Mouse (Mus musculus) ES-Bruce4 (cell line): ENCODE measurements around the gene Slc44a2.

ENCODE experiments used
- EP300 ChIP-seq: IDR thresholded peaks from 2 replicates; pipeline ENCODE4 v1.6.1; 2011; ENCODE audit warnings: low read depth, low read length; ENCODE audit not compliant: insufficient read depth
- POLR2A ChIP-seq: IDR thresholded peaks from one replicate; pipeline ENCODE4 v1.8.1; 2011; ENCODE audit warnings: low read length; ENCODE audit not compliant: insufficient read depth

GRCm38 (mm10) chr9:21311695-21312094 lies 8.8 kb upstream of the Slc44a2 start:
- TF ChIP-seq POLR2A (no peak), EP300 (no peak)
